Mouse (Mus musculus) spleen, adult 2 months (tissue): Measurements from ENCODE around the gene Rpp25l.

Experiments used
- CTCF ChIP-seq: fragments of 200-500 bp; IDR thresholded peaks from 2 replicates; pipeline ENCODE4 v1.5.1; 2011; ENCODE audit warnings: mild to moderate bottlenecking, inconsistent platforms; ENCODE audit not compliant: insufficient read depth, insufficient read length, insufficient replicate concordance; ENCODE audit errors: extremely low read depth
- POLR2A ChIP-seq: fragments of 200-500 bp; IDR thresholded peaks from 2 replicates; pipeline ENCODE4 v1.6.1; 2011; ENCODE audit warnings: low read depth, low read length, inconsistent platforms

DNA sequence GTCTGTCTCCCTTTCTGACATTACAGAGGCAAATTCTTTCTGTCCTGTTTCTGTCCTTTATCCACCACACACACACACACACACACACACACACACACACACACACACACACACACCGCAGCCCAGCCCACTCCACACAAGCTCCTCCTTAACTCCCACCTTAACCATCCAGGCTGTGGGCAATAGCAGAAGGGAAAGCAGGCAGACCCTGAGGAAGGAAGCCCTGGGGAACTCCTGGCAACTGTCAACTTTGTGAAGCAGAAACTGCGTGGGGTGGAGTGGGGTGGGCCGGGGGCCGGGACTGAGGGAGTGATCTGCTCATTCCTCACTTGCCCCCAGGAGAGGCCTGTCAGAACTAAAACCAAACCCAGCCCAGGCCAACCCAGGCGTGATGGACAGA, 41.8 kb downstream of the Rpp25l start:
- TF ChIP-seq POLR2A (no peak), CTCF (no peak)
